Mouse (Mus musculus) liver, adult (tissue): Measurements from ENCODE around the gene Fam114a1.

Experiments
- GATA4 ChIP-seq: IDR thresholded peaks from 2 replicates; pipeline ENCODE4 v1.6.1; 2014; ENCODE audit warnings: mild to moderate bottlenecking, low read length; ENCODE audit not compliant: insufficient replicate concordance

The Fam114a1 gene

GRCm38 (mm10) chr5:65068166-65068565 is 98.3 kb downstream of the Fam114a1 start:
- no peak for TF ChIP-seq GATA4

GRCm38 (mm10) chr5:65069872-65070271 is 100.0 kb downstream of the Fam114a1 start:
- TF ChIP-seq GATA4, result no peak

GRCm38 (mm10) chr5:65071689-65072118 is 101.8 kb downstream of the Fam114a1 start:
- no peak for TF ChIP-seq GATA4

DNA sequence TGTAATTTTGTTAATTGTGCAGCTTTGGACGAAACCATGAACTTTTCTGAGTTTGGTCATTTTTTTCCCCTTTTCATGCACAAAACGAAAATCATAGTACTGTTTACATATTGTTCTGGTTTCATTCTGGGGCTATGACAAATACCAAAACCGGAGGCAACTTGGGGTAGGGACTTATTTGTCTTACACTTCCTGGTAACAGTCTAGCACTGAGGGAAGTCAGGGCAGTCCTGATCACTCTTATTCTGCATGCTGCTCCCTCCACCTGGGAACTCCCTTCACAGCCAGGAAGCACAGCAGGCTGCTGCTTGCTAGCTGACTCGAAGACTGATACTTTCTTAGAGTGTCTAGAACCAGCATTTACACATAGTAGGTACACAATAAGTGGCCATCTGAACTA is 103.4 kb downstream of the Fam114a1 start:
- TF ChIP-seq GATA4, result no peak

GRCm38 (mm10) chr5:65074693-65075092 is 104.8 kb downstream of the Fam114a1 start:
- no peak for TF ChIP-seq GATA4

DNA sequence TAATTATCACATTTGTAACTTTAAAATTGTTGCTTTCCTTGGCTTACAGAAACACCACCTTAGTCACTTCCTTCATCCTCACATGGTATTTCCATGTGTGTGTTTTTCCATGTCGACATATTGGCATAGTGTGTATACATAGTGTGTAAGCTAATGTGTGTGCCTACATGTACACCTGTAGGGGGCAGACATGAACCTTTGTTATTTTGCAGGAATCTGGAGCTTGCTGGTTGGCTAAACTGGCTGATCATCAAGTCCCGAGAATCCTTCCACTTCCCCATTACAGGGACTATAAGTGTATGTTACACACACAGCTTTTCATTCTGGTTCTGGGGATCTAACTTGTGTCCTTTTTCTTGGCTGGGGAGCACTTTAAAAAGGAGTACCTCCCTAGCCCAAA is 106.2 kb downstream of the Fam114a1 start:
- TF ChIP-seq GATA4, result no peak

DNA sequence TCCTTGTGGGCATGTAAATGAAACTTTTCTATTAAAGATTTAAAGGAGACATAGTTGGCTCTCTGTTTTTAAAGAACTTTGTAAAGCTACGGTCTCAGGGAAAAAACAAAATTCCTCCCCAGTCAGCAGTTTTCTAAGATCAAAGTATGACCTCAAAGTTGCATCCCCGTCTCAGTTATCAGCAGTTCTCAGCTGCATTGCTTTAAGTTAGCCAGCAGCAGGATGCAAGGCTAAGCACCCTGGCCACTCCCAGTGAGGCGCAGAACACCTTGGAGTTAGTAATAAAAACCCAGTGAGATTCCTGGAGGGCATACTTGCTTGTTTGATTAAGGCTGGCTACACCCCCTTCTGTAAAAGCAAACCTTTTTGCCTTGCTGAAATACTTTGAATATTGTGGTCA is 106.9 kb downstream of the Fam114a1 start:
- no peak for TF ChIP-seq GATA4

GRCm38 (mm10) chr5:65078081-65078480 is 108.2 kb downstream of the Fam114a1 start:
- TF ChIP-seq GATA4, result no peak

GRCm38 (mm10) chr5:65079881-65080280 is 110.0 kb downstream of the Fam114a1 start:
- no peak for TF ChIP-seq GATA4

DNA sequence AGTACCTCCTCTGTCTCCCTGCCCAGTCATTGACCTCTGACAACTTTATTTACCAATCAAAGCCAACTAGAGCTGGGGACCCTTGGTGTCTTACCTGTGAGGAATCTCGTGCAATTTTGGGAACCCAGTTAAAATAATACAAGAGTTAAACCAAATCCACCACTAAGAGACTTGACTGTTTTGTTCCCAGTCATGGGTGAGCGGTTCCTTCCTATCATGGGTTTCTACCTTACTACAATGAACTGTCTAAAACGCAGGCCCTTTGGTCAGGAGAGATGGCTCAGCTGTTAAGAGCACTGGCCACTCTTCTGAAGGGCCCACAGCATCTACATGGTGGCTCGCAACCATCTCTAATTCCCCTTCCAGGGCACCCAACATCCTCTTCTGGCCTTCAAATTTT is 112.0 kb downstream of the Fam114a1 start:
- no peak for TF ChIP-seq GATA4

DNA sequence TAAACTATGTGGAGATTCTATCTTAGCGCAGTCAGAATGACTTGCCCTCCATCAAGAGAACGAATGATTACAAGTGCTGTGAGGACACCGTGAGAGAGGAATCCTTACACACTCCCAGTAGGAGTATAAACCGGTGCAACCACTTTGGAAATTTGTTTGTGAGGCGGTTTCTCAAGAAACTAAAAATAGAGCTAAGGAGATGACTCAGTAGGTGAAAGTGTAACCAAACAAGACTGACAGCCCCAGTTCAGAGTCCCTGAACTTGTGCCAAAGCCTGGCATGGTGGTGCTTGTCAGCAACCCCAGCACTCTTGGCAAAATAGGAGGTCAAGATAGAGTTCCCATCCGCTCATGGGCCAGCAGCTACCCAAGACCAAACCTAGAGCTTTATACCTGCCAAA is 116.7 kb downstream of the Fam114a1 start:
- TF ChIP-seq GATA4, result no peak

GRCm38 (mm10) chr5:65089707-65090106 is 119.8 kb downstream of the Fam114a1 start:
- TF ChIP-seq GATA4, result no peak

DNA sequence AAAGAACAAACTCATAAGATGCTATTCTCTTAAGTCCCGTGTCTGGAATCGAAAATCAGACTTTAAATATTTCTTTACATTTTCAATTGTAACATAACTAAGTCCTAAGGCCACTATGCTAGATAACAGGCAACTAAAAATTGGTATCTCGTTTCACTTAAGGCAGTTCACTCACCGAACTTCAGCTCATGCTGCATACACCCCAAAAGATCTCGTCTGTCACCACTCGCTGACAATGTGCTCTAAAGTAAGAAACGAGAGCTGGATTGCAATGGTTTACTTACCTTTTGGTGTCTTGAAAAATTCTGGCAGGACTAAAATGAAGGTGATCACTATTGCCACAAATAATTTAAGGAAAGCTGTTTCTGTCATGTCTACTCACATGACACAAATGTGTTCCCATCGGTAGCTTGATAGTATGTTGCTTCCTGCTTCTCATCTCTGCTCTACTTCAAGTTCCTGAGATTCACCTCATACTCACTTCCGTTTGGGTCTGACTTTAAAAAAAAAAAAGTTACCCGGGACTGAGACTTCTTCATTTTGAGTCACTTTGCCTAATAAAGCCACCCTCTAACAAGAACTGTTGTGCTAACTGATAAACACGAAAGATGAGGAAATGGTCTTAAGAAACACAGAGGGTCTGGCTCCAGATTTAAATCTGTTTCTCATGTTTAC is 121.5 kb downstream of the Fam114a1 start:
- no peak for TF ChIP-seq GATA4
